Mouse (Mus musculus) kidney, embryonic 14.5 days (tissue): ENCODE data around the gene Mfng. TPM values are rescaled to one million over a fixed set of nuclear protein-coding genes. Genes with fewer than 3 reads are reported as not detected.

Experiments
- ATAC-seq: fragments of 200-750 bp; cut with Nextera tagmentation; 2 replicates; pipeline ENCODE4 v1.8.0; 2017; ENCODE audit warnings: moderate number of reproducible peaks, mild to moderate bottlenecking, moderate TSS enrichment, moderate library complexity; ENCODE audit not compliant: low FRiP score, low TSS enrichment
- H3K27ac ChIP-seq: fragments of 300-500 bp; sonication (generic); 2 replicates; pipeline ENCODE4 v1.5.1; 2014; ENCODE audit warnings: low read depth, mild to moderate bottlenecking, low read length, moderate library complexity, mixed read lengths
- H3K27me3 ChIP-seq: fragments of 300-500 bp; sonication (generic); 2 replicates; pipeline ENCODE4 v1.6.1; 2014; ENCODE audit warnings: mild to moderate bottlenecking, low read length; ENCODE audit not compliant: control insufficient read depth, insufficient read depth
- H3K36me3 ChIP-seq: fragments of 300-500 bp; sonication (generic); 2 replicates; pipeline ENCODE4 v1.6.1; 2014; ENCODE audit warnings: low read length, mixed read lengths; ENCODE audit not compliant: control insufficient read depth, insufficient read depth
- H3K4me1 ChIP-seq: fragments of 300-500 bp; sonication (generic); 2 replicates; pipeline ENCODE4 v1.6.1; 2014; ENCODE audit warnings: low read length, mixed read lengths; ENCODE audit not compliant: control insufficient read depth, insufficient read depth
- H3K4me2 ChIP-seq: fragments of 300-500 bp; sonication (generic); replicated peaks from 2 replicates; pipeline ENCODE4 v1.6.1; 2014; ENCODE audit warnings: low read depth, mild to moderate bottlenecking, low read length
- H3K4me3 ChIP-seq: fragments of 300-500 bp; sonication (generic); 2 replicates; pipeline ENCODE4 v1.5.1; 2014; ENCODE audit warnings: mild to moderate bottlenecking, low read length
- H3K9ac ChIP-seq: fragments of 300-500 bp; sonication (generic); 2 replicates; pipeline ENCODE4 v1.6.1; 2014; ENCODE audit warnings: low read depth, mild to moderate bottlenecking, low read length, moderate library complexity
- H3K9me3 ChIP-seq: fragments of 300-500 bp; sonication (generic); 2 replicates; pipeline ENCODE4 v1.6.1; 2016; ENCODE audit warnings: low read length; ENCODE audit not compliant: control insufficient read depth
- WGBS: fragments of 180-500 bp; shearing (Covaris S2); extraction: QIAGEN DNeasy Blood & Tissue Kit; methylation state at CpG from one replicate; pipeline ENCODE4 v1.1.7; 2014; 5-methylcytosine and 5-hydroxymethylcytosine counted together
- polyA plus RNA-seq: library from polyadenylated mRNA; unstranded; fragments of >200 nt; fragmentation: Nextera tagmentation; extraction: Ambion mirVana; gene quantifications from 2 replicates; pipeline ENCODE4 v1.2.1, GENCODE M21; 2014

Mfng gene
- polyA plus RNA-seq, 1 experiment from 2014 or later = 15.4 TPM

GRCm38 (mm10) chr15:78710634-78711033 lies 62.6 kb downstream of the Mfng start:
- no peak for ATAC-seq
- Histone ChIP-seq H3K9me3 (no peaks in the 10 kb centered on the region), H3K27me3 (peaks cover 39% of the 10 kb centered on the region), H3K4me1 (0 out of 2 replicates have a peak, but pooled peaks cover 6% of the 10 kb centered on the region), H3K9ac (no peak overlapping the region), H3K27ac (no peak overlapping the region), H3K4me2 (no peak overlapping the region), H3K36me3 (no peaks in the 10 kb centered on the region), H3K4me3 (no peak overlapping the region)
- WGBS = 56% methylated on average over 6 of the region's 6 CpGs

GRCm38 (mm10) chr15:78709767-78710166 lies 63.5 kb downstream of the Mfng start:
- peaks cover 39% of the 10 kb centered on the region for H3K27me3 ChIP-seq

GRCm38 (mm10) chr15:78706630-78707029 lies 66.6 kb downstream of the Mfng start:
- H3K9ac ChIP-seq = no peak overlapping the region
- H3K4me3 ChIP-seq = no peak overlapping the region
- H3K27ac ChIP-seq = no peak overlapping the region
- no peak overlapping the region for H3K4me2 ChIP-seq
- ATAC-seq = no peak
- no peaks in the 10 kb centered on the region for H3K4me1 ChIP-seq
- no peaks in the 10 kb centered on the region for H3K36me3 ChIP-seq
- no peaks in the 10 kb centered on the region for H3K9me3 ChIP-seq
- WGBS = 61% methylated on average over 3 of the region's 3 CpGs
- H3K27me3 ChIP-seq = peaks cover 12% of the 10 kb centered on the region

More at GRCm38 (mm10) chr15:78709767-78710166, 63.5 kb downstream of the Mfng start:
- H3K9me3 ChIP-seq = no peaks in the 10 kb centered on the region
- no peak for ATAC-seq
- H3K36me3 ChIP-seq = no peaks in the 10 kb centered on the region
- 0 out of 2 replicates have a peak, but pooled peaks cover 6% of the 10 kb centered on the region for H3K4me1 ChIP-seq
- H3K9ac ChIP-seq = no peak overlapping the region
- H3K4me2 ChIP-seq = no peak overlapping the region
- no peak overlapping the region for H3K27ac ChIP-seq
- H3K4me3 ChIP-seq = no peak overlapping the region
- 30% methylated on average over 7 of the region's 7 CpGs for WGBS

Other genes with a start within 250 kb of the Mfng start
- 26.0 and 31.9 TPM in 2 replicates for gene C1qtnf6, start 242.1 kb downstream of the Mfng start, polyA plus RNA-seq
- 0.21 and 0.23 TPM in 2 replicates for gene Sstr3, start 228.8 kb downstream of the Mfng start, polyA plus RNA-seq
- gene Rac2, start 200.7 kb downstream of the Mfng start, polyA plus RNA-seq = 6.1 and 7.6 TPM in 2 replicates
- gene Cyth4, start 176.4 kb downstream of the Mfng start, polyA plus RNA-seq = 2.6 and 3.5 TPM in 2 replicates
- gene Elfn2, start 54.7 kb downstream of the Mfng start, polyA plus RNA-seq = 0.03 TPM in 2 replicates
- gene Card10, start 29.6 kb upstream of the Mfng start, polyA plus RNA-seq = 6.1 and 10.2 TPM in 2 replicates
- gene Cdc42ep1, start 69.1 kb upstream of the Mfng start, polyA plus RNA-seq = 28.4 and 37.9 TPM in 2 replicates
- gene Lgals2, start 82.1 kb upstream of the Mfng start, polyA plus RNA-seq = 0.53 and 1.6 TPM in 2 replicates
- gene Gga1, start 103.7 kb upstream of the Mfng start, polyA plus RNA-seq = 33.9 and 44.8 TPM in 2 replicates
- 0.19 and 0.59 TPM in 2 replicates for gene Gm49510, start 126.2 kb upstream of the Mfng start, polyA plus RNA-seq
- 32.7 and 38.5 TPM in 2 replicates for gene Sh3bp1, start 126.3 kb upstream of the Mfng start, polyA plus RNA-seq
- 20.5 and 25.8 TPM in 2 replicates for gene Pdxp, start 140.4 kb upstream of the Mfng start, polyA plus RNA-seq
- gene Lgals1, start 153.2 kb upstream of the Mfng start, polyA plus RNA-seq = 584 and 814 TPM in 2 replicates
- gene Nol12, start 161.5 kb upstream of the Mfng start, polyA plus RNA-seq = 55.8 and 64.6 TPM in 2 replicates
- gene Triobp, start 174.2 kb upstream of the Mfng start, polyA plus RNA-seq = 50.6 and 54.9 TPM in 2 replicates